Mouse (Mus musculus) heart, postnatal 0 days (tissue): ENCODE data around the gene Zfp94.

ENCODE experiments used
- CTCF ChIP-seq: IDR thresholded peaks from 2 replicates; pipeline ENCODE4 v1.5.1; 2016; ENCODE audit warnings: antibody characterized with exemption, control low read depth, low read depth
- EP300 ChIP-seq: IDR thresholded peaks from 2 replicates; pipeline ENCODE4 v1.6.1; 2016; ENCODE audit warnings: antibody characterized with exemption, low read depth

- TF ChIP-seq EP300 (no peak), CTCF (peak; percentile 84)
Observed at GRCm38 (mm10) chr7:24364827-24365226, 48.4 kb upstream of the Zfp94 start.
